Mouse (Mus musculus) limb, embryonic 12.5 days (tissue): ENCODE results near the gene Bpifa5. TPM values are rescaled to one million over a fixed set of nuclear protein-coding genes. Genes with fewer than 3 reads are reported as not detected.
"Not testable (repeated sequence)": the region's sequence is repeated elsewhere in the genome, so short reads cannot be mapped to it uniquely, and the experiment has no call there.

Experiments used
- ATAC-seq: fragments of 200-750 bp; cut with Nextera tagmentation; 2 replicates; pipeline ENCODE4 v1.8.0; 2017; ENCODE audit warnings: low read depth, moderate TSS enrichment; ENCODE audit not compliant: insufficient number of reproducible peaks, insufficient read depth, low FRiP score, low TSS enrichment
- H3K27ac ChIP-seq: fragments of 300-500 bp; sonication (generic); 2 replicates; pipeline ENCODE4 v1.5.1; 2016; ENCODE audit warnings: mild to moderate bottlenecking, moderate library complexity
- H3K27me3 ChIP-seq: fragments of 300-500 bp; sonication (generic); 2 replicates; pipeline ENCODE4 v1.6.1; 2016; ENCODE audit warnings: mild to moderate bottlenecking, moderate library complexity
- H3K36me3 ChIP-seq: fragments of 300-500 bp; sonication (generic); 2 replicates; pipeline ENCODE4 v1.6.1; 2016; ENCODE audit warnings: mild to moderate bottlenecking, moderate library complexity
- H3K4me1 ChIP-seq: fragments of 300-500 bp; sonication (generic); replicated peaks from 2 replicates; pipeline ENCODE4 v1.6.1; 2016
- H3K4me2 ChIP-seq: fragments of 300-500 bp; sonication (generic); 2 replicates; pipeline ENCODE4 v1.6.1; 2016; ENCODE audit warnings: mild to moderate bottlenecking, moderate library complexity
- H3K4me3 ChIP-seq: fragments of 300-500 bp; sonication (generic); replicated peaks from 2 replicates; pipeline ENCODE4 v1.5.1; 2016; ENCODE audit warnings: mild to moderate bottlenecking
- H3K9ac ChIP-seq: fragments of 300-500 bp; sonication (generic); replicated peaks from 2 replicates; pipeline ENCODE4 v1.6.1; 2016; ENCODE audit warnings: mild to moderate bottlenecking, moderate library complexity
- H3K9me3 ChIP-seq: fragments of 300-500 bp; sonication (generic); 2 replicates; pipeline ENCODE4 v1.6.1; 2016; ENCODE audit warnings: mild to moderate bottlenecking, moderate library complexity
- WGBS: fragments of 180-500 bp; shearing (Covaris S2); methylation state at CpG from one replicate; pipeline ENCODE4 v1.1.7; 2016; 5-methylcytosine and 5-hydroxymethylcytosine counted together
- polyA plus RNA-seq: library from polyadenylated mRNA; unstranded; fragments of >200 nt; fragmentation: Nextera tagmentation; extraction: Ambion mirVana; gene quantifications from 2 replicates; pipeline ENCODE4 v1.2.1, GENCODE M21; 2016

Gene Bpifa5
- polyA plus RNA-seq, 1 experiment from 2014 or later, result not detected

DNA sequence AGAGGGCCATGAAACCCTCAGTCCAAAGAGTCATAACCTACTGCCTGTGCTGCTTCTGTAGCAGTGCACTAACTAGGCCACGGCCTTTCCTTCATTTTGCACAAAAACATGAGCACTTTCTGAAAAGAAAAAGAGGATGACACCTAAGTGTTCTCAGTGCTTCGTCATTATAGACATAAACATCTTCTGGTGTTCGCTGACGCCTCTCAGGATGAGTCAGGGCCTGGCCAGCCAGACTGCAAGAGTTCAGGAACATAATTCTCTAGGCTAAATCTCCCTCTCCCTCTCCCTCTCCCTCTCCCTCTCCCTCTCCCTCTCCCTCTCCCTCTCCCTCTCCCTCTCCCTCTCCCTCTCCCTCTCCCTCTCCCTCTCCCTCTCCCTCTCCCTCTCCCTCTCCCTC is 20.7 kb downstream of the Bpifa5 start:
- 74% methylated on average over 4 of the region's 4 CpGs for WGBS
- not testable (repeated sequence) for H3K4me1 ChIP-seq, H3K36me3 ChIP-seq, H3K9me3 ChIP-seq, H3K27ac ChIP-seq, H3K4me2 ChIP-seq, H3K4me3 ChIP-seq, H3K27me3 ChIP-seq, ATAC-seq, H3K9ac ChIP-seq

DNA sequence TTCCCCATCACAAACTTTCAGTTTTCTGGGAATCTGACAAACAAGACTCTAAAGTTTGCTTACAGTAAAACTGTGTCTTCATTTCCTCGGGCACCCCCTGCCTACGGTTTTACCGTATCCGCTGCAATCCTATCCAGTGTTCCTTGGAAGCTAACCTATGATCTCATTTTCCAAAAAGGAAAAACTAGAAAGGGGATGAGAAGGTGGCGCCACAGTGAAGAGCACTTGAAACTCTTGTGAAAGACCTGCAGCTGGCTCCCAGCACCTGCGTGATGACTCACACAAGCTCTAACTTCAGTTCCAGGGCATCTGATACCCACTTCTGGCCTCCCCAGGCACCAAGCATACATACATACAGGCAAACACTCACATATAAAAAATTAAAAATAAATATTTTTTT is 22.9 kb downstream of the Bpifa5 start:
- Histone ChIP-seq H3K27ac (no peak overlapping the region), H3K36me3 (no peaks in the 10 kb centered on the region), H3K4me1 (no peaks in the 10 kb centered on the region; the same call in 1 of the 2 replicates), H3K9me3 (no peaks in the 10 kb centered on the region), H3K9ac (no peak overlapping the region), H3K4me3 (no peak overlapping the region), H3K27me3 (no peaks in the 10 kb centered on the region), H3K4me2 (no peak overlapping the region)
- ATAC-seq, result no peak
- 87% methylated on average over 6 of the region's 6 CpGs for whole genome bisulfite sequencing

DNA sequence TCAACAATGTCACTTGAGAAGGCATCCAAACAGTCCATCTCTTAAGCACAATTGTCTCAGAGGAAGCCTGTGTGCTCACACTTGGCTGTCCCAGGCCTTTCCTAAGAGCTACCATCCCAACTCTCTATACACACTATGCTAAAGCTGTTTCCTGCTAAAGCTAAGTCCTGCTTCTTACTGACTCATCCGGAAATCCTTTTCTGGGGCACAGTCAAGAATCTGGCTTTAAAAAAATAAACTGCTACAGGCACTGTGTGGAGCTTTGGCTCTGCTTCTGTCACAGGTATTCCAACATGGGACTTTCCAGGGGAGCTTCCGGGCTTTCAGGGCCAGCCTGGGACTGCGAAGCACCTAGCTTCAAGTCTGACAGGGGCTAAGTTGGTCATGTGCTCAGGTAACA is 23.3 kb downstream of the Bpifa5 start:
- WGBS, result 82% methylated on average over 3 of the region's 3 CpGs
- H3K9me3 ChIP-seq, result no peaks in the 10 kb centered on the region
- no peak overlapping the region for H3K4me3 ChIP-seq
- H3K4me1 ChIP-seq, result no peaks in the 10 kb centered on the region; the same call in 1 of the 2 replicates
- H3K36me3 ChIP-seq, result no peaks in the 10 kb centered on the region
- no peak overlapping the region for H3K9ac ChIP-seq
- no peak for ATAC-seq
- H3K4me2 ChIP-seq, result no peak overlapping the region
- no peaks in the 10 kb centered on the region for H3K27me3 ChIP-seq
- no peak overlapping the region for H3K27ac ChIP-seq

DNA sequence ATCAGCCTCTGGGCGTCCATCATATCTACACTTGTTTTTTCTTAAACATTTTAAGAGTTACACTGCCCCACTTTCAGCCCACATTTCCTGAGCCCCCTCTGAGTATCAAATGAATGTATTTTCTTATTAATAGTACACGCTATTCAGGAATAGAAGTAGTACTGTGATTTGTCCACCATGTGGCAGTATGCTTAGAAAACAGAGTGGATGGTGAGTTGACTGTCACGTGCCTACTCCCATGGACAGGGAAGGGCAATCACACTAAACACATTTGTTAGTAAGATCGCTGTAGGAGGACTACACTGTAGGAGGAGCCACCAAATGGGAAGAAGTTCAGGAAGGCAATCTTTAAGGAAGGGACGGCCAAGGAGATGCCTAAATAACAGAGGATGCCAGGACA is 25.1 kb downstream of the Bpifa5 start:
- whole genome bisulfite sequencing, result 40% methylated on average over 5 of the region's 5 CpGs
- no peaks in the 10 kb centered on the region for H3K27me3 ChIP-seq
- no peak for ATAC-seq

DNA sequence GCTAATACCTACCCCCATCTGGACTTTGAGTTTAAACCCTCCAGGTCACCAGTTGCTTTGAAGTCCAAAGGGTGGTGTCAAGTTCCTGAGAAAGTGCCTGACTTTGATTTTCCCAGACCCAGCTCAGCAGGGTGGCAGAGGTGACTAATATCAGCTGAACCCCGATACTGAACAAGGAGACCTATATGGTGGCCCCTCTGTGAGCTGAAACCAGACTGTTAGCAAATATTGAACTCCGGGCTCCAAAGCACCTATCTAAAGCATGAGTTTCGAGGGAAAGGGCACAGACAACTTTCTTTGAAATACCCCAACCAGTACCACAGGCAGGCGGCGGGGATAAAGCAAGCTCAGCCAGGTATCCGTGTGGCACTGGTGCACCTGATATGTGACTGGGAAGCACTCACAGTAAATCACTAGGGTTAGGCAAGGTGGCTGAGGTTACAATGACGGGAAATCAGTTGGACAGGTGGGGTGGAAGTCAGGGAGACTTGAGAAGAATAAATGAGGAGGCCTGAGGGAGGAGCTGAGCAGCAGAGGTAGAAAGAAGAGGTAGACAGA is 27.5 kb downstream of the Bpifa5 start:
- H3K4me3 ChIP-seq, result no peak overlapping the region
- no peaks in the 10 kb centered on the region for H3K36me3 ChIP-seq
- no peaks in the 10 kb centered on the region for H3K4me1 ChIP-seq
- no peak overlapping the region for H3K4me2 ChIP-seq
- no peak overlapping the region for H3K9ac ChIP-seq
- no peaks in the 10 kb centered on the region for H3K27me3 ChIP-seq
- WGBS, result 76% methylated on average over 7 of the region's 7 CpGs
- no peak overlapping the region for H3K27ac ChIP-seq
- ATAC-seq, result no peak
- no peaks in the 10 kb centered on the region for H3K9me3 ChIP-seq

More for the DNA sequence above, 25.1 kb downstream of the Bpifa5 start:
- Histone ChIP-seq H3K9ac (no peak overlapping the region), H3K4me3 (no peak overlapping the region), H3K4me1 (no peaks in the 10 kb centered on the region; the same call in 1 of the 2 replicates), H3K9me3 (no peaks in the 10 kb centered on the region), H3K36me3 (no peaks in the 10 kb centered on the region), H3K4me2 (no peak overlapping the region), H3K27ac (no peak overlapping the region)

DNA sequence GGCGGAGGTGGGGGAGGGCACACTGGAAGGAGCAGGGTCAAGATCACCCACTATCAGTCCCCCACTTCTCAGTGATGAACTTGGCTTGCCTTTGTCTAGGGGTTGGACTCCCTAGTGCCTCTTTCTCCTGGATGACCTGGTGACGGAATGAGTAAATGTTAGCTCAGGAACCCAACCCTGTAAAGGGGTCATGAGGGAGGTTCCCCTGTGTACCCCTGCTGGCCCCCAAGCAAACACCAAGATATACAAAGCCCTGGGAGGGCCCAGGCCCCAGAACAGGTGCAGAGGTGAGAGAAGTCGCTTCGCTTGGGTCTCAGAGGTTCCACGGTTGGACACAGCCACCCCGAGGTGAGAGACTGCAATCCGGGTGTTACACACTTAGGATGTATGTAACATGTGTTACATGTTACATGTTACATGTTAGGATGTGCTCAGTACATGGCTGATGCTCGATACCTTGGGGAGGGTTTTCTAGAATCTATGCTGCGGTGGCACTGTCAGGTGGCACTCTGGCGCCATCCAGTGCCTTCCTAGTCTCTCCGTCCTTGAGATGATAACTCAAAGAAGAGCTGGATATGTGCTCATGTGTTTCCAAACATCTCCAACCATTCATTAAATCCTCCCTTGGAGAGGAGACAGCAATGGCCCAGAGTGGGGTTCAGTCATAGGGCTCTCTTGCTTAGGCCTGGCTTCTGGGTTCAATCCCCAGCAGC is 28.3 kb downstream of the Bpifa5 start, which contains the start of gene Bpifb1:
Bpifb1 (plus strand) TSS at position 273 of the 713 bp plus-strand sequence.
- Histone ChIP-seq H3K4me3 (no peak within 1 kb of the TSS), H3K36me3 (no peaks in the 10 kb centered on the region), H3K27me3 (no peaks in the 10 kb centered on the region), H3K4me2 (no peak within 1 kb of the TSS), H3K27ac (no peak within 1 kb of the TSS), H3K9me3 (no peaks in the 10 kb centered on the region), H3K9ac (no peak within 1 kb of the TSS), H3K4me1 (no peaks in the 10 kb centered on the region)
- WGBS, result 81% methylated on average over 11 of the region's 11 CpGs
- ATAC-seq, result no peak

DNA sequence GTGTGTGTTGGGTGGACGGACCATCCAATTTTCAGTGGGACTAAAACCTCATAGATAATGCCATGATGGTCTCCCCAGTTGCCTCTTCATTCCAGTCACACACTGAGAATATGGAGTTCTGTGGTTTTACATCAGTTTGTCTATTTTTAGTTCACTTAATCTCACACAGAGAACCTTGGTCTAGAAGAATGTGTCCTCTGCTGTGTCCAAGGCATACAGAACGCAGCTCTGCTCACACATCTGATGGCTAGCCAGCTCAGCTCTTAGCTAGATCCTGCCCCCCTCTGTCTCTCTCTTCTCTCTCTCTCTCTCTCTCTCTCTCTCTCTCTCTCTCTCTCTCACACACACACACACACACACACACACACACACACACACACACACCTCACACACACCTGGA is 29.7 kb downstream of the Bpifa5 start:
- WGBS, result 90% methylated on average over 2 of the region's 2 CpGs
- Histone ChIP-seq H3K4me3 (no peak overlapping the region), H3K4me2 (no peak overlapping the region), H3K9me3 (no peaks in the 10 kb centered on the region), H3K9ac (no peak overlapping the region), H3K27ac (no peak overlapping the region), H3K27me3 (no peaks in the 10 kb centered on the region), H3K36me3 (no peaks in the 10 kb centered on the region), H3K4me1 (no peaks in the 10 kb centered on the region)
- ATAC-seq, result no peak

DNA sequence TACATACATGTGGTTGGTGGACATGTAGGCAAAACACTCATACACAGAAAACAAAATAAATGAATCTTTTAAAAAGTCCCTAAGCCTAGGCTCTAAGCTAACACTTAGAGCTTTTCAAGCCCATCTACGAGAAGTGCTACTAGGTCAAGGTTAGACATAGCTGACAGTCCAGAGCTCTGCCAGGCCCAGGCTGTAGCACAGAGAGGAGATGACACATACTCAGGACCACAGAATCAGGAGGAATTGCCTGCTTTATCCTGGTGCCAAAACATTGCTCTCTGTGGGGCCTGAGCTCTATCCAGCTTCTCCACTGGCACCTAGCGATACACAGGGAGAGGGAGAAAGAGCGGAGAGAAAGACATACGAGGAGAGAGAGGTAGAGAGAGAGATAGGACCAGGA is 30.7 kb downstream of the Bpifa5 start:
- Histone ChIP-seq H3K9me3 (no peaks in the 10 kb centered on the region), H3K27ac (no peak overlapping the region), H3K36me3 (no peaks in the 10 kb centered on the region), H3K4me3 (no peak overlapping the region), H3K27me3 (no peaks in the 10 kb centered on the region), H3K9ac (no peak overlapping the region), H3K4me2 (no peak overlapping the region), H3K4me1 (no peaks in the 10 kb centered on the region)
- WGBS, result 89% methylated on average over 4 of the region's 4 CpGs
- no peak for ATAC-seq

DNA sequence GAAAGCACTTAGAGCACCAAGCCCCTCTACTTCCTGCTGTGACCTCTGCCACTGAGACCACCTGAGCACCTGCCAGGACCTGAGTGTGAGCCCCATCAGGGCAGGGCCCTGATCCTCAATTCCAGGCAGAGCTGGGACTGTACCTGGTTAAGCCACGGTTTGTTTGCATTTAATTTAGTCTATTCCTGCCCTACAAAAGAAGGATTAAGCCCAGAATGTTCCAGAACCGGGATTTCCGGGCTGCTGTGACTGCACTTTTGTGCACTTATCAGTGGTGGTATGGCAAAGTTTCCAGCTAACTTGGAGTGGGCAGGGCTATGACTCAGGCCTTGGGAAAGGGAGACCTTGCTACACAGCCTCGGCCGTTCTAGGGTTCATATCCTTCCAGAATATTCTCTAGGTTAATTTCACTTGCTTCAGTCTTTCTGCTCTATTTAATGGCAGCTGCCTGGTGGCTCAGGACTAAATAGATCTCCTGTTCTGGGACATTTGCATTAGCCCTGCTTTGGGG is 31.6 kb downstream of the Bpifa5 start:
- Histone ChIP-seq H3K36me3 (no peaks in the 10 kb centered on the region), H3K4me2 (no peak overlapping the region), H3K27ac (no peak overlapping the region), H3K4me3 (no peak overlapping the region), H3K9ac (no peak overlapping the region), H3K4me1 (no peaks in the 10 kb centered on the region), H3K9me3 (no peaks in the 10 kb centered on the region), H3K27me3 (no peaks in the 10 kb centered on the region)
- ATAC-seq, result no peak
- 81% methylated on average over 5 of the region's 5 CpGs for WGBS

DNA sequence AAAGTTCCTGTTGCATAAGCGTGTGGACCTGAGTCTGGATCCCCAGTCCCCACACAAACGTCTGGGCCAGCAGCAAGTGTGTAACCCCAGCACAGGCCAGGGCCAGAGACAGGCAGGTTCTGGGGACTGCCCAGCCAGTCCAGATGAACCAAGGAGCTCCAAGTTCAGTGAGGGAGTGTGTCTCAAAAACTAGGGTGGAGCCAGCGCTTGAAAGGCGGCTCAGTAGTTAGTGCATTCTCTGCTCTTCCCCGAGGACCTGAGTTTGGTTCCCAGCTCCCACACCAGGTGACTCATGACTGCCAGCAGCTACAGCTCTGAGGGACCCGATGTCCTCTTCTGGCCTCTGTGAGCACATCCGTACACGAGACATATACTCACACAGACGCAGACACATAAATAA is 34.6 kb downstream of the Bpifa5 start:
- Histone ChIP-seq H3K4me2 (no peak overlapping the region), H3K4me1 (no peaks in the 10 kb centered on the region), H3K27ac (no peak overlapping the region), H3K9me3 (no peaks in the 10 kb centered on the region), H3K4me3 (no peak overlapping the region), H3K36me3 (no peaks in the 10 kb centered on the region), H3K9ac (no peak overlapping the region), H3K27me3 (no peaks in the 10 kb centered on the region)
- ATAC-seq, result no peak
- 89% methylated on average over 9 of the region's 9 CpGs for WGBS

DNA sequence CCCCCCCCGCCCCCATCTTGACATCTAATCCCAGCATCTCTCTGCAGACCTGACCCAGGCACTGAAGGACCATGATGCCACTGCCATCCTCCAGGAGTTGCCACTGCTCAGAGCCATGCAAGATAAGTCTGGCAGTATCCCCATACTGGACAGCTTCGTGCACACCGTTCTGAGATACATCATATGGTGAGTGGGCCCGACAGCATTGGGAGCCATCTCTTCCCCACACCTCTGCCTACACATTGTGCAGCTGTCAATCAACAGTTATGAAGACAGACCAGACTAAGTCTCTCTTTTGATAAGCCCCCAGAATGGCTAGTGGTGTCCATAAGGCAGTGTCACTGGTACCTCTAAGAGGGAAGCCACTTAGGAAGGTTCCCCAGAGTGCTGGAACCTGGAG is 42.2 kb downstream of the Bpifa5 start:
- Histone ChIP-seq H3K36me3 (no peaks in the 10 kb centered on the region), H3K9ac (no peak overlapping the region), H3K27me3 (no peaks in the 10 kb centered on the region), H3K4me3 (no peak overlapping the region), H3K27ac (no peak overlapping the region), H3K4me1 (no peaks in the 10 kb centered on the region), H3K9me3 (no peaks in the 10 kb centered on the region), H3K4me2 (no peak overlapping the region)
- 94% methylated on average over 4 of the region's 4 CpGs for WGBS
- ATAC-seq, result no peak

DNA sequence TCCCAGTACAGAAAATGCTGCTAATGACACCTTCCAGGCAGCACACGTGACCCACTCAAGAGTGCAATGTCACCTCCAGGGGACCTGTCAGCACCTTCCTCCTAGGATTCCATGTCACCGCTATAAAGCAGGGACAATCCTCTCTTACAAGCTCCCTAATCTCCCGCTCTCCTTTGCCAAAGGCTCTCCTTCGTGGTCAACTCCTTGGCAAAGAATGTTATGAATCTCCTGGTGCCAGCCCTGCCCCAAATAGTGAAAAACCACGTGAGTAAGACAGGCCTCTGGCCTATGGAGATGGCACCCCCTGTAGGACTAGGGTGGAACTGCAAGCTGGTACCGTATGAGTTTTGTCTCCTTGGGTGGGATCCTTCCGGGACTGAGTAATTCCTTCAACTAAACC is 44.5 kb downstream of the Bpifa5 start:
- Histone ChIP-seq H3K4me2 (no peak overlapping the region), H3K9me3 (no peaks in the 10 kb centered on the region), H3K27ac (no peak overlapping the region), H3K9ac (no peak overlapping the region), H3K36me3 (no peaks in the 10 kb centered on the region), H3K4me1 (no peaks in the 10 kb centered on the region), H3K4me3 (no peak overlapping the region), H3K27me3 (no peaks in the 10 kb centered on the region)
- no peak for ATAC-seq
- 61% methylated on average over 7 of the region's 7 CpGs for WGBS
